Mouse (Mus musculus) T-helper 2 cell (primary cell): ENCODE results near the gene Tkfc.

Source experiments
- in situ Hi-C: fragments of 300-600 bp; cut with MboI, MseI; formaldehyde crosslinking; loops from one replicate; pipeline ENCODE4 v1.15.1; 2025; ENCODE audit warnings: high pct_unique_total_duplicates

The Tkfc gene

GRCm38 (mm10) chr19:10605293-10605900 is at the start of gene Tkfc, which contains the start of gene Ddb1:
Gene Tkfc (minus strand): TSS chr19:10605654.
Gene Ddb1 (plus strand): TSS chr19:10605327.
- in situ Hi-C loops, result loop anchor here (10.0 to 25.0 kb wide), 2 partner anchors 51 to 1382 kb away; partner anchors contain the start of gene Tmem216

DNA sequence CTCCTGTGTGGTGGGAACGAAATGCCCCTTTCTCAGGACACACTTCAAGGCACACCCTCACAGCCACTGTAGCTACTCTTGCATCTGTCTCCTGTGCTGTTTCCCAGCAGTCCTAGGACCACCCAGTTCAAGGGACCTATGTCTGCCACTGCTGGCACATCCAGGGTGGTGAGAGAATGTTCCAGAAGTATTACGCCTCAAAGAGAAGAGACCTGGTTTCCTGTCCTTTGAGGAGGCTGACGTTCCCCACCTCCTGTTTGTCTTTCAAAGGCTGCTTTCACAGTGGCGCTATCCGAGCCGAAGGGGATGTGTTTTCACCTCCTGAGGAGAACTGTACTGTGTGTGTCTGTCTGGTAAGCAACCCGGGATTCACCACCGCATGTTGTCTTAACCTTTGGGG is 42.7 kb upstream of the Tkfc start:
- in situ Hi-C loops, result loop anchor here (10.0 kb wide), 1 partner anchor 757 kb away; the partner anchor contains the start of gene Ms4a4c

- in situ Hi-C loops, result loop anchor here (10.0 kb wide), 1 partner anchor 759 kb away; the partner anchor contains the start of gene Ms4a4c
These were observed 40.2 kb upstream of the Tkfc start for GRCm38 (mm10) chr19:10645616-10646015.

DNA sequence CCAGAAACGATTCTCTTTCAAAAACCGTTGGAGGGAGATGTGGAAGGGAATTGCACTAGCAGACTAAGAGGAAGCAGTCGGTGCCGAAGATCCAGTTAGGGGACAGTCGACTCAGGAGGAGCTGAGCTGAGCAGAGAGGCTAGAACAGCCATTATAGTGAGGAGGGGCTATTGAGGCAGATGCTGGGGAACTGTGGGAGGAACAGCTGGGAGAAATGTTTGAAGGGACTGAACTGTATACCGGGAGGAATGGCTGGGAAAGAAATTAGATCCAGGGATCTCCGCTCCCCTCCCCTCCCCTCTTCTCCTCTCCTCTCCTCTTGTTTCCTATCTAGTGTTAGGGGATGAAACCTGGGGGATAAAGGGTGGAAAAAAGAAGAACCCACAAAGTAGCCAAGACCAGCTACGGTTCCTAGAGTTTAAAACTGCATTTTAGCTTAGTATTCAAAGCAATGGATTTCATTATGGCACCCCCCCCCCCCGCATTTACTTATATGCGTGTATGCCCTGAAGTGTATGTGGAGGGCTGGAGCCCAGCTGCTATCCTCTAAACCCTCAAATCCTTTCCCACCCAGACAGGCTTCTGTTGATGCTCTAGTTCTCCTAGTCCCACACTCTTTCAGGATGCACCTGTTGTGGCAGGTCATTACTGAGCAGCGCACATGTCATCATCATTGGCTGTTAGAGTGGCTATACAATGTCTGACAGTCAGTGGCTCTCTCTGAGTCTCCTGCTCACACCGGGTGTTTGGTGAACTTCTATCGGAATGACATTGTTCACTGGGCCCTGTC is 35.3 kb upstream of the Tkfc start:
- in situ Hi-C loops, result loop anchor here (10.0 kb wide), 1 partner anchor 764 kb away; the partner anchor contains the start of gene Ms4a4c

DNA sequence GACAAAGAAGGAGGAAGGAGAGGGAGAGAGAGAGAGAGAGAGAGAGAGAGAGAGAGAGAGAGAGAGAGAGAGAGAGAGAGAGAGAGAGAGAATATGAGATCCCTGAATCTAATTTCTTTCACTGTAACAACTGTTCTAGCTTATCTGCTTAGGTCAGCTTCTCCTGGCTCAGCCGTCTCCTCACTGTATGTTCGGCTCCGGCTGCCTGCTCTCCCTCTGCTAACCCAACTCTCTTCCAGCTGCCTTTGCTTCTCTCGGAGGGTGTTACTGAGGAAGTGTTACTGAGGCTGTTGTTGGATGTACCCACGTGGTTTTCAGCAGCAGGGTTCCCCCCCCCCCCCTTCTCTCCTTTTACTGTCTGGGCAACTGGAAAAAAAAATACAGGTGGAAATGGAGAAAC is 34.6 kb upstream of the Tkfc start:
- in situ Hi-C loops, result loop anchor here (10.0 kb wide), 1 partner anchor 765 kb away; the partner anchor contains the start of gene Ms4a4c

DNA sequence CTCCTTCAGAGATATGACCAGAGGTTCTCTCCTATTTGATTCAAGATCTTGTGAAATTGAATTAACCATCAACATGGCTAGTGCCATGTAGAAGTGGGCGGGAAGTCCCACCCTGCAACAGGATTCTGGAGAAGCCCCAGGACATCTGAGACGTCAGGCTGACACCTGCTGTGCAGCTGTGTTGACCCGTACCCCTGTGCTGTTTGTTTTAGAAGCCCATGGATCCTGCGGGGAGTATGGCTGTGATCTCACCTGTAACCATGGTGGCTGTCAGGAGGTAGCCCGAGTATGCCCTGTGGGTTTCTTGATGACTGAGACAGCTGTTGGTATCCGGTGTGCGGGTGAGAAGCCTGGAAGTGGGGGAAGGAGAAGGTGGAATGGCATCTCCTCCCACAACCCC is 32.4 kb upstream of the Tkfc start:
- in situ Hi-C loops, result no loop called here

- in situ Hi-C loops, result no loop called here
These were observed 29.4 kb upstream of the Tkfc start for GRCm38 (mm10) chr19:10634872-10635318.

GRCm38 (mm10) chr19:10634106-10634871 is 28.8 kb upstream of the Tkfc start, which contains the start of gene Vwce:
Gene Vwce (plus strand): TSS chr19:10634213.
- in situ Hi-C loops, result no loop called here

GRCm38 (mm10) chr19:10608573-10609240 is 3.3 kb upstream of the Tkfc start:
- in situ Hi-C loops, result loop anchor here (10.0 to 25.0 kb wide), 2 partner anchors 54 to 1379 kb away; partner anchors contain the start of gene Tmem216

GRCm38 (mm10) chr19:10605901-10606622 is 608 bp upstream of the Tkfc start:
- in situ Hi-C loops, result loop anchor here (10.0 to 25.0 kb wide), 2 partner anchors 51 to 1381 kb away; partner anchors contain the start of gene Tmem216

GRCm38 (mm10) chr19:10604534-10604933 is 920 bp downstream of the Tkfc start:
- in situ Hi-C loops, result loop anchor here (10.0 to 25.0 kb wide), 2 partner anchors 50 to 1383 kb away; partner anchors contain the start of gene Tmem216

DNA sequence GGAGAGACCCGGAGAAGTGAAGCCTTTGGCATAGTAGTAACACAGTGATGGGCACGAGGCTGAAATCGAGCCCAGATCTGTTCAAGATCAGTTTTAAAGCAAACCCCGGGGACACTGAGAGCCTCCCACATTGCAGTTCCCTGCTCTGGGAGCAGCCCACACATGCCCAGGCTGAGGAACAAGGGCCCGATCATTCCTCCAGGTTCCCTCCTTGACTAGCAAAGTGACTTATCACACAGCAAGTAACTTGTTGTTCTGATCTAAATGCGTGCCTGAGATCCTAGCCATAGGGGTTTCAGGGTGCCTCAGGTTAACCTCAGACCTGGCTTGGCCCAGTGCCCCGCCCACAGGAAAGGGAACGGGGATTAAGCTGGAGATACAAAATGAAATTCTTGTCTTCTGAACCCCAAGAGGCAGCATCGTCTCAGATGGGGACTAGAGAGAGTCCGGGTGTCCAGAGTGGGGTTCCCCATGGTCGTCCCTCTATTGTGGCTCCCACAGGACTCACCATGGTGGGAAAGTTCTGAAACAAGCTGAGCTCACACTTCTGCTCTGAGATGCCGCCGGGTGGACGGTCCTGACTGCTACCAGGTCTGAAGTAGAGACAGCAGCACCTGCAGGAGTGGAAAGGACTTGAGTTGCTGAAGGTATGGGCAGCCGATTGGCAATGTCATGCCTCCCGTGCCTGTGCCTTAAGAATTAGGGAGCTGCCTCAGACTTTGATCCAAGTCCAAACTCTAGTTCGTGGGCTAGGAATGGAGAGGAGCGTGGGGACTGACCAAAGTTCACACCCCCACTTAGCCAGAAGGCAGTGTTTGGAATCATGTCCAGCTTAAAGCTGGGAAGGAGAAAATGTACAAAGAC is 1.6 kb downstream of the Tkfc start:
- in situ Hi-C loops, result loop anchor here (10.0 to 25.0 kb wide), 2 partner anchors 49 to 1383 kb away; partner anchors contain the start of gene Tmem216

DNA sequence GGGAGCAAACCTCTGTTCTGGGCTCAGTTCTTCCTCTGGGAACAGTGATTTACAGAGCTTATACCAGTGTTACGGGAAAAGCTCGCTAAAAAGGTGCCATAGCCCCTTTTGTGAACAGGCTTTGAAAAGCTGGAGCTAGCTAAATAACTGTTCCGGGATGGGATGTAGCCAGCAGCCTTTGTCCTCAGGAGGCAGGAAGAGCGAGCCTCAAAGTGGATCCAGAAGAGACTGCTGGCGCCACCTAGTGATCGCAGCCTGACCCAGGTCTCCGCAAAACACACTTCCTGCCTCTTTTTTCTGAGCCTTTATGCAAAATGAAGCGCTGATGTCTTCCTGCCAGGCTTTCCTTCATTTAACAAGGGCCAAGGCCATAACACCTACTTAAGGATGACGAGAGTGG is 2.7 kb downstream of the Tkfc start:
- in situ Hi-C loops, result loop anchor here (10.0 to 25.0 kb wide), 2 partner anchors 48 to 1385 kb away; partner anchors contain the start of gene Tmem216

- in situ Hi-C loops, result loop anchor here (10.0 to 25.0 kb wide), 2 partner anchors 48 to 1385 kb away; partner anchors contain the start of gene Tmem216
These were observed 3.1 kb downstream of the Tkfc start for GRCm38 (mm10) chr19:10602247-10602769.

DNA sequence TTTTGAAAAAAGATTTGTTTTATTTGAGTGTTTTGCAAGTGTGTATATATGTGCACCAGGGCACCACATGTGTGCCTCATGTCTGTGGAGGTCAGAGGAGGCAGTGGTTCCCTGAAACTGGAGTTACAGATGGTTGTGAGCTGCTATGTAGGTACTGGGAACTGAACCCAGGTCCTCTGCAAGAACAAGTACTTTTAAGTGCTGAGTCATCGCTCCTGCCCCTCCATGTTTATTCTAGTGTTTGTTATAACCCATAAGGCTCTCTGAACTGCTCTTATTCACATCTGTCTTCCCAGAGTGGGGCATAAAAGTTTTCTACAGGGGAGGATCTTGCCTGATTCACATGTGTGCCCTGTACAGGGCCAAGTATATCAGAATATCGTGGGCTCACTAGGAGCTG is 5.8 kb downstream of the Tkfc start:
- in situ Hi-C loops, result loop anchor here (10.0 to 25.0 kb wide), 2 partner anchors 45 to 1388 kb away; partner anchors contain the start of gene Tmem216

- in situ Hi-C loops, result no loop called here
These were observed 7.3 kb downstream of the Tkfc start for GRCm38 (mm10) chr19:10598188-10598587.

DNA sequence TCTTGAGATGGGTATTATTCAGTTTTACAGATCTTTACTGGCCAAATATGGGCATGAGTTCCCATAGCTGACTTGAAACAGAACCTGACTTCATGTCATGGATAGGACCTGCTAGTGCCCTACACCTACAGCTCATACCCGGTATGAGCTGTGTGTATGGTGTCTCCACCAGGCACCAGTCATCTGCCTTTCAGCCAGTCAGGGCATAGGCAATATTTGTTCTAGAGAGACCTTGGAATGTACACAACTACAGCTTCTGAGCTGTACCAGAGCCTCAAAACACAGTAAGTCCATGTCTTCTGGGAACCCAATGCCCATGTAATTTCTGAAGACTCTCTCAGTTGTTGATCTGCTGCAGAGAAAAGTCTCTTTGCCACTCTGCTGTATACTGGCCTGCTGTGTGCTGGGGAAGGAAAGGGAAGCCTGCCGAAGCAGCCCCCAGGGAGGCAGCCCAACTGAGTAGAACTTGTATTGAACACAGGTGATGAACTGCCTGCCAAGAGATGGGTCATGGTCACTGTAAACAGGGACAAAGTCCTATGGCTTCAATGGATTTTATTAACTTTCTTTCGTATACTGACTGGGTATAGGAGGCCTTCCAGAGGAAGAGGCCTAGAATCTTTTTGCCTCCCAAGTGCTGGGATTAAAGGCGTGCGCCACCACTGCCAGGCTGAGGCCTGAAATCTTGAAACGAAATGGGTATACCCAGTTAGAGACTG is 13.6 kb downstream of the Tkfc start:
- in situ Hi-C loops, result loop anchor here (5.0 kb wide), 1 partner anchor 60 kb away; no protein-coding TSS in a partner anchor

DNA sequence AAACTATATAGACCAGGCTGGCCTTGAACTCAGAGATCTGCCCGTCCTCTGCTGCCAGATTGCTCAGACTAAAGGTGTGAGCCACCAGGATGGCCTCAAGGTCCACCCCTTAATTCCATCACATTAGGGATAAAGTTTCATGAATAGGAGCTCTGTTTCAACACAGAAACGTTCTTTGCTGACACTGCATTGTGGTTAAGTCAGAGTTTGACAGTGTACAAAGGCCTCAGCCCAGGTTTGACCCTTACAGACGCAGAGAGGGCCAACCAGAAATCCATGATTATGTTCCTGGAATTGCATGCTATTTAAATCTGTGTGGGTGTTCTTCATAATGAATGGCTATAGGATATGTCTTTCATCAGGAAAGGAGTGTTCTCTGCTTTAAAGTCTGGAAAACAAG is 15.2 kb downstream of the Tkfc start:
- in situ Hi-C loops, result loop anchor here (5.0 kb wide), 1 partner anchor 58 kb away; no protein-coding TSS in a partner anchor
